Mouse (Mus musculus): ENCODE measurements around the gene Syt7. TPM values are rescaled to one million over a fixed set of nuclear protein-coding genes. Genes with fewer than 3 reads are reported as not detected.

The Syt7 gene
- total and polyA plus RNA-seq, 3 experiments: not detected

GRCm38 (mm10) chr19:10387660-10388059, 1.2 kb upstream of the Syt7 start:
- dilution Hi-C loops (cut with MboI; ENCODE audit: extremely low pct_ligation_motif_present, extremely low pct_unique_long_range_greater_than_20kb, low sequenced_read_pairs) (no loop called here), in situ Hi-C loops (cut with MboI; ENCODE audit: low pct_ligation_motif_present, low pct_unique_long_range_greater_than_20kb, low sequenced_read_pairs) (no loop called here)

GRCm38 (mm10) chr19:10389391-10390098, 655 bp downstream of the Syt7 start:
- Histone ChIP-seq H3K79me2 (replicated peaks; ENCODE audit: control insufficient read depth, extremely low read depth, insufficient read depth, poor library complexity, severe bottlenecking) (no peaks in the 10 kb centered on the region), H3K36me3 (replicated peaks in 1 of 2; ENCODE audit: control insufficient read depth in 1 of 2, insufficient read depth in 1 of 2, low read length in 1 of 2) (no peaks in the 10 kb centered on the region), H3K4me3 (replicated peaks in 1 of 3; ENCODE audit: low read depth in 2 of 3, low read length in 2 of 3, poor library complexity in 1 of 3) (no peak overlapping the region), H3K4me2 (ENCODE audit: insufficient read depth, low read depth, poor library complexity, severe bottlenecking) (no peak overlapping the region), H3K4me1 (ENCODE audit: control insufficient read depth in 1 of 2, insufficient read depth in 2 of 2) (peaks cover 0 to 4% of the 10 kb centered on the region in 2 experiments; a peak in 2 of 4 replicates), H3K9ac (ENCODE audit: insufficient read depth, low read depth) (no peak overlapping the region), H3K27ac (ENCODE audit: insufficient read depth, low read depth) (no peak overlapping the region), H3K9me3 (replicated peaks; ENCODE audit: low read length) (peaks cover 4% of the 10 kb centered on the region), H3K27me3 (replicated peaks) (peaks cover 74% of the 10 kb centered on the region)
- TF ChIP-seq CHD1 (IDR thresholded peaks at IDR 0.05; ENCODE audit: low read depth, low read length): no peak
- TF ChIP-seq ZNF384 (IDR thresholded peaks at IDR 0.05; ENCODE audit: low read depth, low read length): no peak
- in situ Hi-C loops (cut with MboI; ENCODE audit: low pct_ligation_motif_present, low pct_unique_long_range_greater_than_20kb, low sequenced_read_pairs) (no loop called here), dilution Hi-C loops (cut with MboI; ENCODE audit: extremely low pct_ligation_motif_present, extremely low pct_unique_long_range_greater_than_20kb, low sequenced_read_pairs) (no loop called here)
- DNase-seq (ENCODE audit: extremely low read depth): no peak

More at GRCm38 (mm10) chr19:10387660-10388059, 1.2 kb upstream of the Syt7 start:
- H3K79me2 ChIP-seq (replicated peaks; ENCODE audit: control insufficient read depth, extremely low read depth, insufficient read depth, poor library complexity, severe bottlenecking): no peaks in the 10 kb centered on the region
- H3K27ac ChIP-seq (ENCODE audit: insufficient read depth, low read depth): no peak overlapping the region
- DNase-seq (ENCODE audit: extremely low read depth): no peak
- H3K9ac ChIP-seq (ENCODE audit: insufficient read depth, low read depth): no peak overlapping the region
- H3K4me1 ChIP-seq (ENCODE audit: control insufficient read depth in 1 of 2, insufficient read depth in 2 of 2): peaks cover 0 to 4% of the 10 kb centered on the region in 2 experiments; a peak in 2 of 4 replicates
- peaks cover 4% of the 10 kb centered on the region for H3K9me3 ChIP-seq (replicated peaks; ENCODE audit: low read length)
- TF ChIP-seq TBP (conservative IDR thresholded peaks at IDR 0.05; ENCODE audit: low read depth, low read length) (no peak), GABPA (IDR thresholded peaks at IDR 0.05; ENCODE audit: insufficient replicate concordance, low read depth, low read length) (no peak), NRF1 (IDR thresholded peaks at IDR 0.05; ENCODE audit: low read depth, low read length) (no peak), HCFC1 (IDR thresholded peaks at IDR 0.05; ENCODE audit: low read depth, low read length) (no peak), E2F4 (IDR thresholded peaks at IDR 0.05; ENCODE audit: insufficient replicate concordance, low read depth, low read length) (no peak), CTCF (conservative IDR thresholded peaks at IDR 0.05 in 1 of 2, IDR thresholded peaks at IDR 0.05 in 1 of 2; ENCODE audit: low read depth in 2 of 2, low read length in 2 of 2) (no peak), ELF1 (IDR thresholded peaks at IDR 0.05; ENCODE audit: low read depth, low read length) (no peak), POLR2AphosphoS2 (IDR thresholded peaks at IDR 0.05; ENCODE audit: low read depth, low read length) (no peak), TCF12 (IDR thresholded peaks at IDR 0.05; ENCODE audit: low read depth, low read length) (no peak), MAZ (IDR thresholded peaks at IDR 0.05; ENCODE audit: low read depth, low read length) (no peak), NELFE (IDR thresholded peaks at IDR 0.05; ENCODE audit: low read depth, low read length) (no peak), USF2 (conservative IDR thresholded peaks at IDR 0.05; ENCODE audit: low read depth, low read length) (no peak), ZKSCAN1 (IDR thresholded peaks at IDR 0.05; ENCODE audit: borderline replicate concordance, low read depth, low read length) (no peak), ZMIZ1 (IDR thresholded peaks at IDR 0.05; ENCODE audit: low read depth, low read length) (no peak), EP300 (IDR thresholded peaks at IDR 0.05; ENCODE audit: low read length) (no peak)
- H3K27me3 ChIP-seq (replicated peaks): peaks cover 80% of the 10 kb centered on the region
- H3K36me3 ChIP-seq (replicated peaks in 1 of 2; ENCODE audit: control insufficient read depth in 1 of 2, insufficient read depth in 1 of 2, low read length in 1 of 2): no peaks in the 10 kb centered on the region
- no peak overlapping the region for H3K4me2 ChIP-seq (ENCODE audit: insufficient read depth, low read depth, poor library complexity, severe bottlenecking)
- H3K4me3 ChIP-seq (replicated peaks in 1 of 3; ENCODE audit: low read depth in 2 of 3, low read length in 2 of 3, poor library complexity in 1 of 3): no peak overlapping the region

Measured in CH12.LX (cell line).